In genomic region chr13:41820947-41821346, GRCm38 (mm10) we compare ENCODE assay signal across 17 mouse cellular contexts. TPM values are rescaled to one million over a fixed set of nuclear protein-coding genes. Genes with fewer than 3 reads are reported as not detected.
"Had no signal": no experiment of that assay in that cellular context is flagged by ENCODE, and none has a peak within 500 bp of the region (broad histone marks: within the 10 kb centered on the region; RNA-seq: fewer than 3 reads in every experiment).

No protein-coding gene starts in this region.

- H3K27me3 ChIP-seq: lung, embryonic 15.5 days; megakaryocyte, embryonic 14.5 days; midbrain, embryonic 12.5 days; neural tube, embryonic 12.5 days; stomach, embryonic 15.5 days had no signal

- ATAC-seq: liver, postnatal 0 days; midbrain, embryonic 16.5 days had no signal

- H3K9ac ChIP-seq: liver, postnatal 0 days; lung, embryonic 15.5 days; midbrain, embryonic 12.5 days; neural tube, embryonic 12.5 days; stomach, embryonic 15.5 days had no signal

- DNase-seq: liver, postnatal 0 days; lung, adult 2 months; lung, postnatal 14 days; lung, postnatal 36 days; midbrain, embryonic 14.5 days; right cerebral cortex, postnatal 14 days; thymus, adult 2 months; thymus, postnatal 14 days; thymus, postnatal 36 days had no signal

- H3K9me3 ChIP-seq: lung, embryonic 15.5 days; midbrain, embryonic 12.5 days; neural tube, embryonic 12.5 days; stomach, embryonic 15.5 days had no signal

- H3K36me3 ChIP-seq: lung, embryonic 15.5 days; midbrain, embryonic 12.5 days; neural tube, embryonic 12.5 days; stomach, embryonic 15.5 days had no signal

- H3K27ac ChIP-seq: lung, embryonic 15.5 days; macrophage; midbrain, embryonic 12.5 days; neural tube, embryonic 12.5 days; stomach, embryonic 15.5 days; stomach, postnatal 0 days had no signal

- H3K4me3 ChIP-seq: lung, embryonic 15.5 days; megakaryocyte, embryonic 14.5 days; midbrain, embryonic 12.5 days; neural tube, embryonic 12.5 days; stomach, embryonic 15.5 days had no signal

- H3K4me1 ChIP-seq: lung, embryonic 15.5 days; megakaryocyte, embryonic 14.5 days; midbrain, embryonic 12.5 days; neural tube, embryonic 12.5 days; stomach, embryonic 15.5 days had no signal

- H3K4me2 ChIP-seq: lung, embryonic 15.5 days; midbrain, embryonic 12.5 days; neural tube, embryonic 12.5 days; stomach, embryonic 15.5 days had no signal

RNA-seq across cellular contexts. Expression of gene Adtrp, which starts 26.5 kb away (rescaled TPM):
- polyA plus RNA-seq: midbrain, embryonic 12.5 days; midbrain, embryonic 14.5 days; midbrain, embryonic 16.5 days had no signal
